Mouse (Mus musculus) liver, postnatal 0 days (tissue): ENCODE measurements around the gene Olfr286.

Experiments
- CTCF ChIP-seq: sonication (generic); IDR thresholded peaks from 2 replicates; pipeline ENCODE4 v1.5.1; 2016; ENCODE audit warnings: antibody characterized with exemption, low read depth
- EP300 ChIP-seq: IDR thresholded peaks from 2 replicates; pipeline ENCODE4 v1.6.1; 2016; ENCODE audit warnings: antibody characterized with exemption, low read depth, mild to moderate bottlenecking

GRCm38 (mm10) chr15:98256271-98256670 is 22.0 kb upstream of the Olfr286 start:
- no peak for TF ChIP-seq CTCF
- TF ChIP-seq EP300: no peak
